12 mouse cellular contexts compared by ENCODE assay signal in the genomic region with DNA sequence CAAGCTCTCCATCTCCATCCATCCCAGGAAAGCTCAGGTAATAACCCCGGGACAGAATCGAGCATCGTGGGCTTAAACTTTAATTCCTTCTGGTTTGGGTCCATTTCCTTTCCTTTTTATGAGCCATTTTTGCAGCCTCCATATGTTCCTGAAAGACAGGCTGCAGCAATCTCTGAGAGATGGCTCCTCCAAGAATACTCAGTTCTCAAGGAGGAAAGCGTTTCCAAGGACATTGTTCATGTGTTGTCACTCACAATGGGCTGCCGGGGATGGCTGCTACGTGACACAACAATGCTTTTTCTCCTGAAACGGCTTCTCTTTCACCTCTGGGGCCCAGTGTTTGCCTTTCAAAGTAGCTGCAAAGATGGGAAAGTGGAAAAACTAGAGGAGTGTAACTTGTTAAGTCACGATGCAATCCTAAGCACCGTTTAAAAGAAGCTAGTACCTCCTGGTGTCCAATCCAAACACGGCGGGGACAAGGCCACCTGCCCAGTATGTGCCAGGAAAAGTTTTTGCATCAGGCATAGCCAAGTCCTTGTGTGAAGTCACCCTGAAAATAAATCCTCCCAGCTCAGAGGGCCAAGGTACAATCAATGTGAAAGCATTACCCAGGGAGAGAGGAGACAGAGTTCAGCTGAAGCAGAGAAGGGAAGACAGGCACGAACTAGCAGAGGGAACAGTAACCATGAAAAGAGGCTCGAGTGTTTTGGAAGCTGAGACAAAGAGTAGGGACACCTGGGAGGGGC.
DNase-seq lines count a peak whose midpoint lies in the region; ATAC-seq lines count a peak whose summit lies in the region.
"Had no signal": no experiment of that assay in that cellular context is flagged by ENCODE, and none has a peak within 500 bp of the region (broad histone marks: within the 10 kb centered on the region; RNA-seq: fewer than 3 reads in every experiment).

No protein-coding gene starts in this region.

- no peaks in the 10 kb centered on the region for H3K9me3 ChIP-seq in hindbrain, embryonic 11.5 days (ENCODE audit: control insufficient read depth, low read length)
- no peaks in the 10 kb centered on the region for H3K9me3 ChIP-seq in hindbrain, embryonic 12.5 days (replicated peaks)
- no peaks in the 10 kb centered on the region for H3K9me3 ChIP-seq in embryonic facial prominence, embryonic 10.5 days
- H3K9me3 ChIP-seq: liver, embryonic 12.5 days had no signal

- no peak for ATAC-seq in hindbrain, embryonic 11.5 days (ENCODE audit: low FRiP score)
- no peak for ATAC-seq in hindbrain, embryonic 12.5 days (ENCODE audit: low FRiP score)
- ATAC-seq: liver, embryonic 12.5 days; lung, postnatal 0 days had no signal

- no peak overlapping the region for H3K27ac ChIP-seq in hindbrain, embryonic 11.5 days (ENCODE audit: low read depth, low read length)
- H3K27ac ChIP-seq in hindbrain, embryonic 12.5 days: no peak overlapping the region
- peak overlapping the region; percentile 40; the same call in 1 of the 2 replicates for H3K27ac ChIP-seq in embryonic facial prominence, embryonic 10.5 days (replicated peaks)
- H3K27ac ChIP-seq: left cerebral cortex, adult 2 months; liver, embryonic 12.5 days had no signal

- no peak overlapping the region for H3K4me3 ChIP-seq in hindbrain, embryonic 11.5 days (ENCODE audit: low read depth, low read length)
- no peak overlapping the region for H3K4me3 ChIP-seq in hindbrain, embryonic 12.5 days
- H3K4me3 ChIP-seq in embryonic facial prominence, embryonic 10.5 days: no peak overlapping the region
- H3K4me3 ChIP-seq: erythroblast, embryonic 14.5 days; left cerebral cortex, adult 2 months; liver, embryonic 12.5 days had no signal

- no peak overlapping the region for H3K4me2 ChIP-seq in hindbrain, embryonic 11.5 days (replicated peaks; ENCODE audit: low read depth, low read length)
- H3K4me2 ChIP-seq in hindbrain, embryonic 12.5 days (replicated peaks): no peak overlapping the region
- H3K4me2 ChIP-seq: liver, embryonic 12.5 days had no signal

- H3K4me1 ChIP-seq in hindbrain, embryonic 11.5 days (replicated peaks; ENCODE audit: control insufficient read depth, insufficient read depth, low read length): no peaks in the 10 kb centered on the region; the same call in 1 of the 2 replicates
- peaks cover 9% of the 10 kb centered on the region for H3K4me1 ChIP-seq in hindbrain, embryonic 12.5 days
- H3K4me1 ChIP-seq in embryonic facial prominence, embryonic 10.5 days: peaks cover 22% of the 10 kb centered on the region
- H3K4me1 ChIP-seq: liver, embryonic 12.5 days had no signal

- WGBS in hindbrain, embryonic 11.5 days: 48% methylated on average over 13 of the region's 13 CpGs
- WGBS in hindbrain, embryonic 12.5 days: 46% methylated on average over 13 of the region's 13 CpGs
- 70% methylated on average over 13 of the region's 13 CpGs for WGBS in embryonic facial prominence, embryonic 10.5 days

- H3K27me3 ChIP-seq in hindbrain, embryonic 11.5 days (ENCODE audit: control insufficient read depth, insufficient read depth, low read length): no peaks in the 10 kb centered on the region
- no peaks in the 10 kb centered on the region for H3K27me3 ChIP-seq in hindbrain, embryonic 12.5 days
- H3K27me3 ChIP-seq in embryonic facial prominence, embryonic 10.5 days (replicated peaks; ENCODE audit: low read depth, poor library complexity, severe bottlenecking): no peaks in the 10 kb centered on the region
- H3K27me3 ChIP-seq: liver, embryonic 12.5 days had no signal

- H3K9ac ChIP-seq in hindbrain, embryonic 11.5 days (ENCODE audit: low read depth, low read length): no peak overlapping the region
- no peak overlapping the region for H3K9ac ChIP-seq in hindbrain, embryonic 12.5 days
- H3K9ac ChIP-seq: liver, embryonic 12.5 days had no signal

- peak; percentile 15 for DNase-seq in hindbrain, embryonic 11.5 days (ENCODE audit: low spot score)
- peak; percentile 53 for DNase-seq in adrenal gland, postnatal 10 days
- DNase-seq in embryonic facial prominence, embryonic 10.5 days (ENCODE audit: low spot score): no peak
- peak; percentile 65 to 80 for DNase-seq in kidney, postnatal 36 days
- no peak for DNase-seq in right cerebral cortex, postnatal 4 days
- no peak for DNase-seq in layer of hippocampus, adult 18-20 months (ENCODE audit: low spot score in 2 of 2)
- DNase-seq: cerebellum, postnatal 25 days had no signal

- H3K36me3 ChIP-seq in hindbrain, embryonic 11.5 days (ENCODE audit: control insufficient read depth, insufficient read depth, low read length): no peaks in the 10 kb centered on the region
- H3K36me3 ChIP-seq in hindbrain, embryonic 12.5 days: no peaks in the 10 kb centered on the region
- no peaks in the 10 kb centered on the region for H3K36me3 ChIP-seq in embryonic facial prominence, embryonic 10.5 days (replicated peaks)
- H3K36me3 ChIP-seq: liver, embryonic 12.5 days had no signal

Comparison
In these comparisons a context has a peak if more than half of its experiments do, and no peak if none do; other contexts are left out.
1. DNase-seq: peak in hindbrain, embryonic 11.5 days (single experiment), adrenal gland, postnatal 10 days (single experiment) and kidney, postnatal 36 days (2 of 2); none in embryonic facial prominence, embryonic 10.5 days (single experiment), right cerebral cortex, postnatal 4 days (single experiment) and layer of hippocampus, adult 18-20 months (0 of 2).